Mouse (Mus musculus): ENCODE data around the gene Clcn6. TPM values are rescaled to one million over a fixed set of nuclear protein-coding genes. Genes with fewer than 3 reads are reported as not detected.

Clcn6 gene
- polyA plus RNA-seq, 1 experiment from 2014 or later, result 6.2 TPM

Other genes with a start within 250 kb of the Clcn6 start
- gene Zfp984, start 229.0 kb downstream of the Clcn6 start, polyA plus RNA-seq (2014; fragmentation: Nextera tagmentation; extraction: Ambion mirVana), result 10.6 and 12.3 TPM in 2 replicates
- 4.9 and 7.9 TPM in 2 replicates for gene Zfp933, start 190.5 kb downstream of the Clcn6 start, polyA plus RNA-seq (2014; fragmentation: Nextera tagmentation; extraction: Ambion mirVana)
- 32.9 and 33.1 TPM in 2 replicates for gene Miip, start 170.0 kb downstream of the Clcn6 start, polyA plus RNA-seq (2014; fragmentation: Nextera tagmentation; extraction: Ambion mirVana)
- 8.6 and 10.0 TPM in 2 replicates for gene Fv1, start 169.8 kb downstream of the Clcn6 start, polyA plus RNA-seq (2014; fragmentation: Nextera tagmentation; extraction: Ambion mirVana)
- gene Mfn2, start 134.1 kb downstream of the Clcn6 start, polyA plus RNA-seq (2014; fragmentation: Nextera tagmentation; extraction: Ambion mirVana), result 26.5 and 29.8 TPM in 2 replicates
- 53.0 and 56.0 TPM in 2 replicates for gene Plod1, start 102.1 kb downstream of the Clcn6 start, polyA plus RNA-seq (2014; fragmentation: Nextera tagmentation; extraction: Ambion mirVana)
- gene 2510039O18Rik, start 97.9 kb downstream of the Clcn6 start, polyA plus RNA-seq (2014; fragmentation: Nextera tagmentation; extraction: Ambion mirVana), result 17.6 and 20.0 TPM in 2 replicates
- gene Nppb, start 53.0 kb downstream of the Clcn6 start, polyA plus RNA-seq (2014; fragmentation: Nextera tagmentation; extraction: Ambion mirVana), result not detected in 2 replicates
- 1.2 and 2.3 TPM in 2 replicates for gene Nppa, start 38.1 kb downstream of the Clcn6 start, polyA plus RNA-seq (2014; fragmentation: Nextera tagmentation; extraction: Ambion mirVana)
- gene Mthfr, start 256 bp upstream of the Clcn6 start, polyA plus RNA-seq (2014; fragmentation: Nextera tagmentation; extraction: Ambion mirVana), result 18.0 and 18.4 TPM in 2 replicates
- gene Agtrap, start 49.2 kb upstream of the Clcn6 start, polyA plus RNA-seq (2014; fragmentation: Nextera tagmentation; extraction: Ambion mirVana), result 12.8 and 13.3 TPM in 2 replicates
- 51.2 and 54.7 TPM in 2 replicates for gene Mad2l2, start 91.6 kb upstream of the Clcn6 start, polyA plus RNA-seq (2014; fragmentation: Nextera tagmentation; extraction: Ambion mirVana)
- 0.07 and 0.20 TPM in 2 replicates for gene Draxin, start 91.9 kb upstream of the Clcn6 start, polyA plus RNA-seq (2014; fragmentation: Nextera tagmentation; extraction: Ambion mirVana)
- gene Fbxo6, start 113.3 kb upstream of the Clcn6 start, polyA plus RNA-seq (2014; fragmentation: Nextera tagmentation; extraction: Ambion mirVana), result 13.9 and 17.6 TPM in 2 replicates
- gene Fbxo44, start 121.7 kb upstream of the Clcn6 start, polyA plus RNA-seq (2014; fragmentation: Nextera tagmentation; extraction: Ambion mirVana), result 11.9 and 14.2 TPM in 2 replicates
- 1.3 and 1.7 TPM in 2 replicates for gene Fbxo2, start 121.8 kb upstream of the Clcn6 start, polyA plus RNA-seq (2014; fragmentation: Nextera tagmentation; extraction: Ambion mirVana)
- 0.12 and 0.24 TPM in 2 replicates for gene Disp3, start 249.1 kb upstream of the Clcn6 start, polyA plus RNA-seq (2014; fragmentation: Nextera tagmentation; extraction: Ambion mirVana)

Data from stomach, embryonic 14.5 days (tissue).